Mouse (Mus musculus) left cerebral cortex, postnatal 10 days (tissue): ENCODE measurements at regions not wholly inside any gene's neighbourhood (a gene's known extent, or its start where the extent isn't known, plus 50 kb on each side); places are given as distances from the start of the nearest gene placed in this dataset.
"Not testable (repeated sequence)": the region's sequence is repeated elsewhere in the genome, so short reads cannot be mapped to it uniquely, and the experiment has no call there.

Source experiments
- DNase-seq, 2 experiments: peaks; one replicate each; pipeline ENCODE4 v3.0.0; 2021 to 2022; ENCODE audit warnings: low spot score in 2 of 2, mixed read lengths in 1 of 2; ENCODE audit errors: extremely low spot score in 1 of 2
- intact Hi-C: fragments of 180-260 bp; cut with DNase I; formaldehyde crosslinking; loops from one replicate; pipeline ENCODE4 v1.15.1; 2025

GRCm38 (mm10) chr2:57185151-57185550 lies 52.3 kb upstream of the Gpd2 start:
- intact Hi-C loops = no loop called here
- no peak for DNase-seq

GRCm38 (mm10) chr2:57183108-57183507 lies 54.3 kb upstream of the Gpd2 start:
- not testable (repeated sequence) for DNase-seq
- intact Hi-C loops = loop anchor here (5.0 kb wide), 1 partner anchor 66 kb away; no protein-coding TSS in a partner anchor

- intact Hi-C loops = loop anchor here (5.0 kb wide), 1 partner anchor 65 kb away; no protein-coding TSS in a partner anchor
- peak; percentile 90 to 95 for DNase-seq
Measured at GRCm38 (mm10) chr2:57181692-57182541, 55.5 kb upstream of the Gpd2 start.

GRCm38 (mm10) chr2:57181350-57181691 lies 56.1 kb upstream of the Gpd2 start:
- intact Hi-C loops = loop anchor here (5.0 kb wide), 1 partner anchor 64 kb away; no protein-coding TSS in a partner anchor
- no peak for DNase-seq

- intact Hi-C loops = no loop called here
- DNase-seq = no peak
Measured at GRCm38 (mm10) chr2:57178056-57178455, 54.3 kb upstream of the Nr4a2 start.

GRCm38 (mm10) chr2:57176547-57176946 lies 52.7 kb upstream of the Nr4a2 start:
- intact Hi-C loops = no loop called here
- DNase-seq = no peak

GRCm38 (mm10) chr2:57175219-57175618 lies 51.4 kb upstream of the Nr4a2 start:
- intact Hi-C loops = no loop called here
- DNase-seq = no peak
